Mouse (Mus musculus): Measurements from ENCODE around the gene Clasp2.

DNA sequence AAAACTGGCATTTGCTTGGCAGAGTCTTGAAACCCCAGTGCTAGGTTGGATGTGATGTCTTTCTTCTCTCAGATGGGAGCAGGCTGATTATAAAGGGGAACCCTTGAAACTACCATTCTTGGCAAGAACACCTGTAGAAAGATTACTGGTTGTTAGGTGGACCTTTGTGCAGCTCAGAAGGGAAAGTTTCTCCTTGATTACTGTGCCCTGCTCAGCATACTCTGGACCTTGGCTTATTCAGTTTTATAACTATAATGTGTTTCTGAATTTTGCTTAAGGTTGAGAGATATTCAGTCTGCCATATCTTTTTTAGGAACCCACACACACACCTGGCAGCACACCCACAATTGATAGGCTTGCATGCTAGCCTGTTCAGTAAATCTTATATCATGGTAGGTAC is 222.4 kb downstream of the Clasp2 start:
- TF ChIP-seq POLR2A (IDR thresholded peaks at IDR 0.05; ENCODE audit: insufficient read depth, low read length) (no peak), CTCF (IDR thresholded peaks at IDR 0.05; ENCODE audit: low read depth, low read length) (no peak), EP300 (IDR thresholded peaks at IDR 0.05; ENCODE audit: insufficient read depth, low read depth, low read length) (no peak)

Data from ES-Bruce4 (cell line).